Mouse (Mus musculus) lung, adult 10 weeks (tissue): ENCODE results near the gene Gas1. TPM values are rescaled to one million over a fixed set of nuclear protein-coding genes. Genes with fewer than 3 reads are reported as not detected.

Experiments used
- polyA plus RNA-seq: library from polyadenylated mRNA; stranded (reverse); fragments of 350-450 nt; fragmentation: Illumina TruSeq; extraction: RNeasy Lipid Tissue Mini Kit (QIAGEN cat#74804); gene quantifications from one replicate; pipeline ENCODE4 v1.2.3, GENCODE M21; 2014; ENCODE audit warnings: low read depth, low replicate concordance; ENCODE audit not compliant: insufficient read depth

Gas1 gene
- polyA plus RNA-seq = 13.1 TPM

GRCm38 (mm10) chr13:60177106-60177796, at the start of gene Gas1:
Gene Gas1, minus strand, starts transcription at chr13:60177365.

